Mouse (Mus musculus) bone marrow, adult 2 months (tissue): ENCODE results near the gene Gm28043. TPM values are rescaled to one million over a fixed set of nuclear protein-coding genes. Genes with fewer than 3 reads are reported as not detected.
A peak's percentile ranks its signal among the peaks of the same experiment; 100 is the strongest.

Experiments used
- H3K27ac ChIP-seq: fragments of 200-500 bp; 2 replicates; pipeline ENCODE4 v1.5.1; 2012; ENCODE audit warnings: low read depth, mild to moderate bottlenecking, control low read depth, inconsistent platforms, low read length; ENCODE audit not compliant: control insufficient read depth, poor library complexity, insufficient read depth
- H3K4me1 ChIP-seq: fragments of 200-500 bp; 2 replicates; pipeline ENCODE4 v1.6.1; 2011; ENCODE audit warnings: low read length; ENCODE audit not compliant: control insufficient read depth, insufficient read depth
- H3K4me3 ChIP-seq: fragments of 200-500 bp; replicated peaks from 2 replicates; pipeline ENCODE3; 2011; ENCODE audit warnings: mild to moderate bottlenecking, low read depth, low read length, control low read depth; ENCODE audit not compliant: control insufficient read depth
- CTCF ChIP-seq: fragments of 200-500 bp; IDR thresholded peaks from 2 replicates; pipeline ENCODE4 v1.5.1; 2011; ENCODE audit warnings: low read length, control low read depth; ENCODE audit not compliant: control insufficient read depth, insufficient read depth
- POLR2A ChIP-seq: fragments of 200-500 bp; IDR thresholded peaks from 2 replicates; pipeline ENCODE4 v1.6.1; 2011; ENCODE audit warnings: low read depth, mild to moderate bottlenecking, control low read depth, low read length, borderline replicate concordance; ENCODE audit not compliant: control insufficient read depth
- WGBS: fragments of 180-500 bp; shearing (Covaris S2); methylation state at CpG from one replicate; pipeline ENCODE4 v1.1.7; 2018; 5-methylcytosine and 5-hydroxymethylcytosine counted together
- polyA plus RNA-seq: library from polyadenylated mRNA; stranded (reverse); fragments of >200 nt; gene quantifications from 2 replicates; pipeline ENCODE4 v1.2.4, GENCODE M21; 2011; ENCODE audit warnings: low replicate concordance; ENCODE audit not compliant: missing spikeins, insufficient read depth, insufficient read length

The Gm28043 gene
- polyA plus RNA-seq, 1 experiment, result 6.4 TPM

DNA sequence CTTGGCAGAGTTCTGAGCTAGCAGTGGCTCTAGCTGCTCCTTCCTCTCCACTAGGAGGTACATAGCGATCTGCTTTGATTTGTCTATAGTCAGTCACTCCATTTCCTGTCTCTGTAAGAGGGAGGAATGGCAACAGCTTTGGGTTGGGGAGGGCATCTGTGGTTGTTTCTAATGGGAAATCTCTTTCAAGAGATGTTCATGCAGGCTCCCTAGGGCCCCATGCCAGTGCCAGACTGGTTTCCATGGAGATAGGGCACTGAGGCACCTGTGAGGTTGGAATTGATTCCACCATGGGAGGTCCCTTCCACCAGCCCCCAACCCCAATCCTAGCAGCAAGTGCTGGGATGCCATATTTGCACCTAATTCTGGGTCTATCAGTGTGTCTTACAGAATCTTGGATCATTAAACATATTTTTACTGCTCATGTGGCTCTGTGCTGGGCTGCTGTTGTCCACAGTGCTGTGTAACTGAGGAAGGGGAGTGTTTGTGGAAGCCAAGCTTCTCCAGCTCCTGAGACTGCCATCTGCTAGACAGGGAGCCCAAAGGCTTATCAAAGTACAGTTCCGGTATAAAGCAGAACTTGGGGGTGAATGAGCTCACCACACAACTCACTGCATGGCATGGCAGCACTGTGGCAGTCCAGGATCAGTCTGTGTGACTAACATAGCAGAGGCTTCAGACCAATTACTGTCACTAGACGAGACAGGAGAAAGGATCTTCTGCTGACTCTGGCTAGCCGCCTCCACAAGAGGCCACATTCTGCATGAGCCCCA lies 88.4 kb downstream of the Gm28043 start:
- 49% methylated on average over 4 of the region's 4 CpGs for WGBS

DNA sequence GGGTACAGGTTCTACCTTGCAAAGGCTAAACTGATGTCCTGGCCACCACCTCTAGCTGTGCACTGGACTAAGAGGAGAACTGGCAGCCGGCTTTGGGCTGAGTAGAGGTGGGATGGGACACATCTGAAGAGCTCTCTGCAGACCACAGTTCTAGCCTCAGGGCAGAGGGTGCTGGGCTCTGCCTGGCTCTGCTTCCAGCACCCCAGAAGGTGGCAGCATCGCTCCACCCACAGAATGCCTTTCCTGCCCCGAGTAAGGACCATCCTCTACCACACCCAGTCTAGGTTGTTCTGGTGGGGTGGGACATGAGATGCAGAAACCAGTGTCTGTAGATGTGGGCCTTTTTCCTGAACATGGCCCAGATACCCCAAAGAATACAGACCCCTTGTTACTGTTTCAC lies 90.1 kb downstream of the Gm28043 start:
- Histone ChIP-seq H3K4me1 (no peaks in the 10 kb centered on the region), H3K4me3 (no peak overlapping the region), H3K27ac (no peak overlapping the region)
- TF ChIP-seq POLR2A (no peak), CTCF (peak; percentile 86)
- WGBS, result 47% methylated on average over 3 of the region's 3 CpGs

More for the DNA sequence above, 88.4 kb downstream of the Gm28043 start:
- Histone ChIP-seq H3K4me1 (no peaks in the 10 kb centered on the region), H3K27ac (no peak overlapping the region), H3K4me3 (no peak overlapping the region)
- no peak for TF ChIP-seq CTCF
- no peak for TF ChIP-seq POLR2A

DNA sequence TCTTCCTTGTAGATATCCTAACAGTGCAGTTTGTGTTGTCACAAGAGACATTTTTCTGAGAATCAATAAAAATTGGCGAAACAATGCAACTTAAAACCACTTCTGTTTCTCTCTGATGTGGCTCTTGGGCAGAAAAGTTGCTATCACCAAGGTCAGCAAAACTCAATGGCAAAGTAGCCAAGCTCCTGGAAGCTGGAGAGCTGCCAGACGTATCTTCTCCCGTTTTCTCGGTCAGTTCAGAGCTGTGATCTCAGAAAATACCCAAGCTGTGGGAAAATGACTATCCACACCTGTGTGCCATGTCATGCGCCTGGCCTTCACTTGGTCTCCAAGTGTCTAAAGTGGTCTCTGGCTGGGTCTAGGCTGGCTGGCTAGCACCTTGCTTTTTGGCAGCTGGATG lies 91.2 kb downstream of the Gm28043 start:
- Histone ChIP-seq H3K4me1 (no peaks in the 10 kb centered on the region), H3K27ac (no peak overlapping the region), H3K4me3 (no peak overlapping the region)
- TF ChIP-seq CTCF (no peak), POLR2A (no peak)
- WGBS, result 79% methylated on average over 5 of the region's 5 CpGs

DNA sequence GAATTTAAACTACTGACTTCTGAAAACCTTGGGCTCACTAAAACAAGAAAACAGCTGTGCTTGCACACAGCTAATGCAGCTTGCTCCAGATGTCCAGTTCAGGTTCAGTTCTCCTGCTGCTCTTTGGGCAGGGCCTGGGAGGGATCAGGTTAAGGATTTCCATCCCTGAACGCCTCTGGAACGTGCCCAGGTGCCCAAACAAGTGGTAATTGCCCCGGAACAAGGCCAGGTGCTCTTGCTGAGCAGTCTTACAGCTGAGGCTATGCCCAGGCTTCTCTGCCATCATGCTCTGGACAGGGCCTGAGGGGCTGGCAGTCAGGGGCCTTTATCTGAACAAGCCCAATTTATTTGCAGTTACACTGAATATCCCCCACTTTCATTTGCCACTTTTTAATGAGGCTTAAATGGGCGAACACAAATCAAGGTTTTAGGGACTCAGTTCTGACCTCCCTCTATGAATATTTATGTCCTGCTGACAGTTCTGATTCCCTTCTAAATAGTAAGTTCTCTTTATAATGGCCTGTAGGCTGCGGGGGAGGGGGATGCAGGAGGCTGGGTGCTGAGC lies 92.4 kb downstream of the Gm28043 start:
- no peak overlapping the region for H3K4me3 ChIP-seq
- WGBS, result 86% methylated on average over 5 of the region's 5 CpGs
- TF ChIP-seq POLR2A, result no peak
- no peak for TF ChIP-seq CTCF
- no peak overlapping the region for H3K27ac ChIP-seq
- no peaks in the 10 kb centered on the region; the same call in 1 of the 2 replicates for H3K4me1 ChIP-seq

DNA sequence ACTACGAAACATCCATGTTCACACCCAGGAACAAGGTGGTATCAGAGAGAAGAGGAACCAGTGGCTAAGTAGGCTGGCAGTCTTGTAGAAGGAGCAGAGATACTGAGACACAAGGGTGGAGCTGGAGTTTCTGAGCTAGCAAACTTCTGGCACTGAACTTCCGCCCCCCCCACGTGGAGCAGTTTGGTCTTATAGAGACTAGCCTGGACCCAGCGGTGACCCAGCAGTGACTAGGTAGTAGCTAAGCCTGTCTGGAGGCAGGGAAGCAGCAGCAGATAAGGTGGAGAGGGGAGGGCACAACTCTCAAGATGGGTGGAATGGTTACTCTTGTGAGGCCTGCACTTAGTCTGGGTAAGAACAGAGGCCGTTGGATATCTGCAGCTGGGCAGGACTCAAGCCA lies 94.1 kb downstream of the Gm28043 start:
- no peaks in the 10 kb centered on the region; the same call in 1 of the 2 replicates for H3K4me1 ChIP-seq
- TF ChIP-seq POLR2A (no peak), CTCF (no peak)
- H3K4me3 ChIP-seq, result no peak overlapping the region
- H3K27ac ChIP-seq, result no peak overlapping the region
- WGBS, result 47% methylated on average over 5 of the region's 5 CpGs

DNA sequence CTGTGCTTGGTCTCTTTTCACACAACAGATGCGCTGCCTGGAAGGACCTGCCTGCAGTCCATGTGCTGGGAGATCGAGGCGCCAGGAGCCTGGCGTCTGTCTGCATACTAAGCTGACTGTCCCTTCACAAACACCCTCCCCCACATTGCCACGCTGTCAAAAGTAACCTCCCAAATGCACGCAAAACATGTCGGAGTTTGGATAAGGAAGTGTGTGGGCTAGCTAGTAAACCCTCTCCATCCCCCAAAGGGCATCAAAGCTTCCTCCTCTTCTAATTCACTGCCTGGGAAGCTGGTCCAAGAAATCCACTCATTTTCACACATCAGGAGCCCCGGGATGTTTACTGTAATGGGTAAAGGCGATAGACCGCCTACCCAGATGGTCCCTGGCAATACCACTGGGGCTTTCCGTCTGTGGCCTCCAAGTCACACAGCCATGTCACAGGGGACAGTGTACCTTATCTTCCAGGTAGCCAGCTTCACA lies 95.9 kb downstream of the Gm28043 start:
- no peak for TF ChIP-seq POLR2A
- no peak for TF ChIP-seq CTCF
- Histone ChIP-seq H3K4me3 (no peak overlapping the region), H3K4me1 (no peaks in the 10 kb centered on the region; the same call in 1 of the 2 replicates), H3K27ac (no peak overlapping the region)
- 84% methylated on average over 11 of the region's 11 CpGs for WGBS

DNA sequence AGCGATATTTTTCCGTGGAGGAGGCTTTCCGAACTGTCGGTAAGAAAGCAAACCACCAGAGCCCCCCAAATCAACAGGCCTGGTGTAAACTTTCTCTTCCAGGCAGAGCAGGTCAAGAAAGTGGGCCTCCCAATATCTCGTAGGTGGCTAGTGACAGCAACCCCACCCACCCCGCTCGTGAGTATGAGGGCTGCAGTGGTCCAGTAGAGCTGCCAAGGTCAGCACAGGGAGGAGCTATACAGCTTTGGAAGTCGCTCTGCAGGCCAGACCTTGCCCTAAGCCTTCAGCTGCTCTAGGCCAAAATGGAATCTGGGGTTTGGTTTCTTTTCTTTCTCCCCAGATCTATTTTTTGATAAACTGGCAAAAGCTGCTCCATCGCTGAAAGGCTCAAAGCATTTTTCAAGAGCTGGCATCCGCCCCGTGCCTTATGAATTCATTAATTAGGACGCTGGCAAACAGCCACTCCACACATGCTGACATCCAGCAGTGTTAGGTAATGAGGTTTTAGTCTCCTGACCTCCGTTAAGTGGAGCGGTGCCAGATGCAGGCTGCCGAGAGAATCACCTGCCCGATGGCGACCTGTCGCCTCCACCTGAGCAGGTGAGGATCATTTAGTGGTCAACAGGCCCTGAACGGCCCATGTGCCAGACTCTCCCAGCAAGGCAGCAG lies 96.5 kb downstream of the Gm28043 start:
- TF ChIP-seq POLR2A (no peak), CTCF (no peak)
- Histone ChIP-seq H3K4me1 (peaks cover 2% of the 10 kb centered on the region; the same call in 1 of the 2 replicates), H3K4me3 (no peak overlapping the region), H3K27ac (no peak overlapping the region)
- 84% methylated on average over 19 of the region's 19 CpGs for WGBS
